Mouse (Mus musculus): ENCODE results near the gene Trmt6. TPM values are rescaled to one million over a fixed set of nuclear protein-coding genes. Genes with fewer than 3 reads are reported as not detected.

The Trmt6 gene
- total RNA-seq, 4 experiments from 2014 or later: 28.9 to 37.1 (median 33.3) TPM

Other genes with a start within 250 kb of the Trmt6 start
- 10 to 100 TPM; 65.3 to 79.3 (median 70.9) TPM for gene Gpcpd1, start 228.3 kb downstream of the Trmt6 start, total RNA-seq (2022)
- gene Shld1, start 129.1 kb downstream of the Trmt6 start, total RNA-seq (2022): 10 to 100 TPM in 3 of 4 experiments, 1 to 10 TPM in 1; 8.6 to 13.6 (median 12.4) TPM
- gene Chgb, start 34.8 kb downstream of the Trmt6 start, total RNA-seq (2022): 100 to 1,000 TPM; 254 to 300 (median 278) TPM
- 1 to 10 TPM; 3.7 to 4.7 (median 4.1) TPM for gene Mcm8, start 86 bp upstream of the Trmt6 start, total RNA-seq (2022)
- gene Crls1, start 30.6 kb upstream of the Trmt6 start, total RNA-seq (2022): 10 to 100 TPM; 34.4 to 43.9 (median 39.4) TPM
- gene Lrrn4, start 64.8 kb upstream of the Trmt6 start, total RNA-seq (2022): 1 to 10 TPM in 3 of 4 experiments, under 1 TPM in 1; 0.92 to 1.3 (median 1.2) TPM
- 1 to 10 TPM; 1.1 to 1.6 (median 1.4) TPM for gene Fermt1, start 129.9 kb upstream of the Trmt6 start, total RNA-seq (2022)